Mouse (Mus musculus) hindbrain, embryonic 11.5 days (tissue): ENCODE data around the gene Kcnd2. TPM values are rescaled to one million over a fixed set of nuclear protein-coding genes. Genes with fewer than 3 reads are reported as not detected.

Source experiments
- ATAC-seq: fragments of 200-750 bp; cut with Nextera tagmentation; 2 replicates; pipeline ENCODE4 v1.8.0; 2017; ENCODE audit warnings: mild to moderate bottlenecking, moderate TSS enrichment, moderate library complexity; ENCODE audit not compliant: low FRiP score
- DNase-seq: peaks from one replicate; pipeline ENCODE4 v3.0.0-alpha.2; 2015; ENCODE audit warnings: low spot score
- H3K27ac ChIP-seq: fragments of 300-500 bp; sonication (generic); 2 replicates; pipeline ENCODE4 v1.5.1; 2014; ENCODE audit warnings: mild to moderate bottlenecking, low read depth, low read length
- H3K27me3 ChIP-seq: fragments of 300-500 bp; sonication (generic); 2 replicates; pipeline ENCODE4 v1.6.1; 2014; ENCODE audit warnings: mild to moderate bottlenecking, low read length, moderate library complexity, mixed read lengths; ENCODE audit not compliant: control insufficient read depth, insufficient read depth
- H3K36me3 ChIP-seq: fragments of 300-500 bp; sonication (generic); 2 replicates; pipeline ENCODE4 v1.6.1; 2014; ENCODE audit warnings: mild to moderate bottlenecking, low read length, moderate library complexity, mixed read lengths; ENCODE audit not compliant: control insufficient read depth, insufficient read depth
- H3K4me1 ChIP-seq: fragments of 300-500 bp; sonication (generic); replicated peaks from 2 replicates; pipeline ENCODE4 v1.6.1; 2014; ENCODE audit warnings: low read length, mixed read lengths; ENCODE audit not compliant: control insufficient read depth, insufficient read depth
- H3K4me2 ChIP-seq: fragments of 300-500 bp; sonication (generic); replicated peaks from 2 replicates; pipeline ENCODE4 v1.6.1; 2014; ENCODE audit warnings: mild to moderate bottlenecking, low read depth, low read length
- H3K4me3 ChIP-seq: fragments of 300-500 bp; sonication (generic); 2 replicates; pipeline ENCODE4 v1.5.1; 2014; ENCODE audit warnings: low read depth, low read length
- H3K9ac ChIP-seq: fragments of 300-500 bp; sonication (generic); 2 replicates; pipeline ENCODE4 v1.6.1; 2014; ENCODE audit warnings: low read depth, low read length
- H3K9me3 ChIP-seq: fragments of 300-500 bp; sonication (generic); 2 replicates; pipeline ENCODE4 v1.6.1; 2016; ENCODE audit warnings: low read length; ENCODE audit not compliant: control insufficient read depth
- WGBS: fragments of 180-500 bp; shearing (Covaris S2); extraction: QIAGEN DNeasy Blood & Tissue Kit; methylation state at CpG from one replicate; pipeline ENCODE4 v1.1.7; 2014; 5-methylcytosine and 5-hydroxymethylcytosine counted together
- polyA plus RNA-seq: library from polyadenylated mRNA; unstranded; fragments of >200 nt; fragmentation: Nextera tagmentation; extraction: Ambion mirVana; gene quantifications from 2 replicates; pipeline ENCODE4 v1.2.1, GENCODE M21; 2014

Kcnd2 gene
- polyA plus RNA-seq, 1 experiment from 2014 or later: 2.1 TPM

GRCm38 (mm10) chr6:21590156-21590555 lies 374.9 kb downstream of the Kcnd2 start:
- Histone ChIP-seq H3K4me1 (no peaks in the 10 kb centered on the region), H3K4me2 (no peak overlapping the region), H3K27ac (no peak overlapping the region), H3K27me3 (no peaks in the 10 kb centered on the region), H3K9me3 (no peaks in the 10 kb centered on the region), H3K9ac (no peak overlapping the region), H3K36me3 (no peaks in the 10 kb centered on the region), H3K4me3 (no peak overlapping the region)
- no peak for DNase-seq
- 88% methylated on average over 3 of the region's 3 CpGs for WGBS
- ATAC-seq: no peak

GRCm38 (mm10) chr6:21597424-21597823 lies 382.1 kb downstream of the Kcnd2 start:
- Histone ChIP-seq H3K9me3 (no peaks in the 10 kb centered on the region), H3K4me1 (no peaks in the 10 kb centered on the region), H3K4me2 (no peak overlapping the region), H3K9ac (no peak overlapping the region), H3K27me3 (no peaks in the 10 kb centered on the region), H3K4me3 (no peak overlapping the region), H3K27ac (no peak overlapping the region), H3K36me3 (no peaks in the 10 kb centered on the region)
- ATAC-seq (no peak), DNase-seq (no peak)
- WGBS: 82% methylated on average over 3 of the region's 3 CpGs

- no peak overlapping the region for H3K4me3 ChIP-seq
These were observed 394.2 kb downstream of the Kcnd2 start for GRCm38 (mm10) chr6:21609381-21610059.

DNA sequence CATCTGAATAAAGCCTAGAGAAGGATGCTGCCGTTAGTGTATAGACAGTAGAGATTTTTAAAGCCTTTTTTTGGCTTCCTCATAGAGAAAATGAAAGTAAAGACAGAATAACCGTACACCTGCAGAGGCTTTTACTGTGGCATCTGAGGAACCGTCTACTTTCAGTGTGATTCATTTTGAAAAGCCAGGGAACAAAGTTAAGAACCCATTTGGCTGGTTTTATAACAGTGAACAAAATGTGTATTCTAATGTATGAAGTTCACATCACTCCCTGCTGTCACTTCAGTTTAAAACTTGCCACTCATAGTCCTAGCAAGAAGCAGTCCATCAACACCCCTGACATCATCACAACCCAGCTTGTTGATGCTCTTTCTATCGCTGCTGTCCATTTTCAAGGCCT lies 414.7 kb downstream of the Kcnd2 start:
- H3K27ac ChIP-seq: no peak overlapping the region
- H3K27me3 ChIP-seq: no peaks in the 10 kb centered on the region
- no peaks in the 10 kb centered on the region for H3K36me3 ChIP-seq
- ATAC-seq (no peak), DNase-seq (no peak)
- no peaks in the 10 kb centered on the region for H3K9me3 ChIP-seq
- WGBS: 90% methylated on average over 4 of the region's 4 CpGs
- H3K4me2 ChIP-seq: no peak overlapping the region
- no peak overlapping the region for H3K9ac ChIP-seq
- H3K4me1 ChIP-seq: no peaks in the 10 kb centered on the region
- no peak overlapping the region for H3K4me3 ChIP-seq

More at GRCm38 (mm10) chr6:21609381-21610059, 394.2 kb downstream of the Kcnd2 start:
- WGBS: 75% methylated on average over 7 of the region's 7 CpGs
- Histone ChIP-seq H3K27me3 (no peaks in the 10 kb centered on the region), H3K36me3 (no peaks in the 10 kb centered on the region), H3K9ac (no peak overlapping the region), H3K4me2 (no peak overlapping the region), H3K27ac (no peak overlapping the region), H3K9me3 (no peaks in the 10 kb centered on the region), H3K4me1 (no peaks in the 10 kb centered on the region)
- ATAC-seq (no peak), DNase-seq (no peak)

GRCm38 (mm10) chr6:21655681-21656080 lies 440.4 kb downstream of the Kcnd2 start:
- H3K4me3 ChIP-seq: no peak overlapping the region
- H3K4me2 ChIP-seq: no peak overlapping the region
- no peaks in the 10 kb centered on the region for H3K9me3 ChIP-seq
- H3K4me1 ChIP-seq: no peaks in the 10 kb centered on the region
- no peak overlapping the region for H3K27ac ChIP-seq
- ATAC-seq (no peak), DNase-seq (no peak)
- no peaks in the 10 kb centered on the region for H3K27me3 ChIP-seq
- no peaks in the 10 kb centered on the region for H3K36me3 ChIP-seq
- H3K9ac ChIP-seq: no peak overlapping the region

DNA sequence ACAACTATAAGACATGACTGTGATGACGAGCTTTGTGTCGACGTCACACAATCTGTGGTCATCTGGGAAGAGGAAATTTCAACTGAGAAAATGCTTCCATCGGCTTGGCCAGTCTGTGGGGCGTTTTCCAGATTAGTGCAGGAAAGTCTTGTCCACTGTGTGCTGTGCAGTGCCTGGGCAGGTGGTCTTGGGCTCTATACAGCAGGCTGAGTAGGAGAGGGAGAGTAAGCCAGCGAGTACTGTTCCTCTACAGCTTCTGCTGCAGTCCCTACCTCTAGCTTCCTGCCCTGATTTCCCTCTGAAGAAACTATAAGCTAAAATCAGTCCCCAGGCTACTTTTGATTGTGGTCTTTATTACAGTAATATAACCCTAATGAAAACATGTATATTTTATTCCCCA lies 448.8 kb downstream of the Kcnd2 start:
- Histone ChIP-seq H3K4me1 (no peaks in the 10 kb centered on the region), H3K9me3 (no peaks in the 10 kb centered on the region), H3K36me3 (no peaks in the 10 kb centered on the region), H3K9ac (no peak overlapping the region), H3K4me3 (no peak overlapping the region), H3K27me3 (no peaks in the 10 kb centered on the region), H3K27ac (no peak overlapping the region), H3K4me2 (no peak overlapping the region)
- ATAC-seq (no peak), DNase-seq (no peak)
- 88% methylated on average over 6 of the region's 6 CpGs for WGBS

DNA sequence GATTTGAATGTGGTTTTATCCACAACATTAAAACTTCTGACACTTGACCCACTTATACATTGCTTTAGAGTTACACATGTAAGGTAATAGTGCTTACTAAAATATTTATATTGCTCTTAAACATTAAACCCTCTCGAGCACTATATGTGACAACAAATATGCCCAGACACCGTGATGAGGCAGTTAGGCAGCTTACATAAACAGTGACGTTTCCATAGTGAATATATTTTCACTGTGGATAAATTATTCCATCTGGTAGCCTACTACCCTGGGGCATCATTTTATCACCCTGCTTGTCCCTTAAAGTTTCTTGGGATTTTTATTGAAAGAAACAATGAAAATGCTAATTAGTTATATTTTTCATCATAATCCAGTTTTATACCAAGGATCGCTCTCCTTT lies 449.3 kb downstream of the Kcnd2 start:
- 82% methylated on average over 4 of the region's 4 CpGs for WGBS
- Histone ChIP-seq H3K9me3 (no peaks in the 10 kb centered on the region), H3K4me3 (no peak overlapping the region), H3K27me3 (no peaks in the 10 kb centered on the region), H3K36me3 (no peaks in the 10 kb centered on the region), H3K4me2 (no peak overlapping the region), H3K27ac (no peak overlapping the region), H3K4me1 (no peaks in the 10 kb centered on the region), H3K9ac (no peak overlapping the region)
- DNase-seq (no peak), ATAC-seq (no peak)

GRCm38 (mm10) chr6:21684252-21684651 lies 468.9 kb downstream of the Kcnd2 start:
- ATAC-seq (no peak), DNase-seq (peak; percentile 3)
- Histone ChIP-seq H3K27me3 (no peaks in the 10 kb centered on the region), H3K4me3 (no peak overlapping the region), H3K4me1 (no peaks in the 10 kb centered on the region), H3K36me3 (no peaks in the 10 kb centered on the region), H3K4me2 (no peak overlapping the region), H3K9me3 (no peaks in the 10 kb centered on the region), H3K9ac (no peak overlapping the region), H3K27ac (no peak overlapping the region)
- 69% methylated on average over 6 of the region's 6 CpGs for WGBS

- no peak overlapping the region for H3K4me2 ChIP-seq
- no peaks in the 10 kb centered on the region for H3K27me3 ChIP-seq
- ATAC-seq: no peak
- H3K9me3 ChIP-seq: no peaks in the 10 kb centered on the region
- H3K27ac ChIP-seq: no peak overlapping the region
- H3K4me1 ChIP-seq: no peaks in the 10 kb centered on the region
- no peaks in the 10 kb centered on the region for H3K36me3 ChIP-seq
- 95% methylated on average over 1 of the region's 1 CpGs for whole genome bisulfite sequencing
- no peak for DNase-seq
- H3K9ac ChIP-seq: no peak overlapping the region
- H3K4me3 ChIP-seq: no peak overlapping the region
These were observed 471.1 kb downstream of the Kcnd2 start for GRCm38 (mm10) chr6:21686388-21686787.
